Mouse (Mus musculus): ENCODE measurements around the gene Gpr153.

DNA sequence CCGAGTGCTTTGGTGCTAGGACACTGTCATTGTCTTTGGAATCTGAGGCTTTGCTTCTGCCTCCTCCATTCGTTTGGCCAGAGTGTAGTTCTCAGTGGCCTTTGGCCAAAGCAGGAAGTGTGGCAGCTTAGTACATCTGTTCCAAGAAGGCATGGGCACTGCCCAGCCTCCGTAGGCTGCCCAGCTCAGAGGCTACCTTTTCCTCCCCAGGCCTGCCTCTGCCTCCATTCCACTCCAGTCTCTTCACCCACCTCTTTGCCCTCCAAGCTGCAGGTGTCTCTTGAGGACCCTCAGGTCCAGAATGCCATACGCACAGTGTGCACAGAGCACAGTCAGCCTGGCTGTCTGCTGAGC lies 9.9 kb upstream of the Gpr153 start:
- TF ChIP-seq HCFC1 (IDR thresholded peaks at IDR 0.05; ENCODE audit: borderline replicate concordance, insufficient read depth, low read length): no peak
- TF ChIP-seq ZC3H11A (IDR thresholded peaks at IDR 0.05; ENCODE audit: borderline replicate concordance, low read depth, low read length): no peak
